Mouse (Mus musculus): ENCODE measurements at regions not wholly inside any gene's neighbourhood (a gene's known extent, or its start where the extent isn't known, plus 50 kb on each side); places are given as distances from the start of the nearest gene placed in this dataset.

DNA sequence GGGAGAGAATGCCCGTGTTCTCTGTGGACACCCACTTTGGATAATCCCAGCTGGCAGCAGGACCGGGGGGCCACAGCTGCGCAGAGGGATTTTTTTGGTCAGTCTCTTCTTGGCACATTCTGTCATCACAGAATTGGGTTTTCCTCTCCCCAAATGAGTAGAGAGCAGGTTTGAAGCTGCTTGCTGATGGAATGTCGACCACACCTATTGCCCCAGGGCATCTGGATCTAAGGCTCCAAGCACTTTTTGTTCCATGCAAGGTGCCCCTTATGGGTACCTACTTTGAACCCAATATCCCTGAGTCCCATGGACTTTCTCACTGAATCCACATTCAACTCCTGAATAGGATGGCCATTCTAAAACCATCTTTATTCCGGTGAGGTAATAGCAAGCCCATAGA is 314.3 kb upstream of the Npvf start:
- no peak for TF ChIP-seq POLR2A (IDR thresholded peaks at IDR 0.05; ENCODE audit: borderline replicate concordance, extremely low read depth, low read depth, low read length)
- TF ChIP-seq CTCF (IDR thresholded peaks at IDR 0.05; ENCODE audit: insufficient read depth, low read length) = no peak

Measured in lung, adult 2 months (tissue).